Mouse (Mus musculus) midbrain, postnatal 0 days (tissue): ENCODE measurements at regions not wholly inside any gene's neighbourhood (a gene's known extent, or its start where the extent isn't known, plus 50 kb on each side); places are given as distances from the start of the nearest gene placed in this dataset.

ENCODE experiments used
- ATAC-seq: fragments of 200-750 bp; cut with Nextera tagmentation; 2 replicates; pipeline ENCODE4 v1.8.0; 2017; ENCODE audit warnings: moderate number of reproducible peaks, mild to moderate bottlenecking, moderate TSS enrichment, moderate library complexity; ENCODE audit not compliant: low FRiP score
- DNase-seq: peaks from one replicate; pipeline ENCODE4 v3.0.0-alpha.2; 2015; ENCODE audit warnings: low spot score
- H3K27ac ChIP-seq: fragments of 300-500 bp; sonication (generic); 2 replicates; pipeline ENCODE4 v1.5.1; 2014; ENCODE audit warnings: low read depth, mild to moderate bottlenecking, low read length, mixed read lengths
- H3K27me3 ChIP-seq: fragments of 300-500 bp; sonication (generic); 2 replicates; pipeline ENCODE4 v1.6.1; 2014; ENCODE audit warnings: low read length, control low read depth, mixed read lengths; ENCODE audit not compliant: insufficient read depth
- H3K36me3 ChIP-seq: fragments of 300-500 bp; sonication (generic); 2 replicates; pipeline ENCODE4 v1.6.1; 2014; ENCODE audit warnings: low read length, control low read depth, mixed read lengths; ENCODE audit not compliant: insufficient read depth
- H3K4me1 ChIP-seq: fragments of 300-500 bp; sonication (generic); 2 replicates; pipeline ENCODE4 v1.6.1; 2014; ENCODE audit warnings: mild to moderate bottlenecking, control low read depth, antibody characterized with exemption, low read length, mixed read lengths; ENCODE audit not compliant: insufficient read depth
- H3K4me2 ChIP-seq: fragments of 300-500 bp; sonication (generic); 2 replicates; pipeline ENCODE4 v1.6.1; 2014; ENCODE audit warnings: low read depth, mild to moderate bottlenecking, low read length, mixed read lengths; ENCODE audit not compliant: poor library complexity, severe bottlenecking
- H3K4me3 ChIP-seq: fragments of 300-500 bp; sonication (generic); 2 replicates; pipeline ENCODE4 v1.5.1; 2014; ENCODE audit warnings: low read depth, mild to moderate bottlenecking, low read length, moderate library complexity
- H3K9ac ChIP-seq: fragments of 300-500 bp; sonication (generic); replicated peaks from 2 replicates; pipeline ENCODE4 v1.6.1; 2014; ENCODE audit warnings: mild to moderate bottlenecking, low read length, moderate library complexity, mixed read lengths; ENCODE audit not compliant: poor library complexity, severe bottlenecking
- H3K9me3 ChIP-seq: fragments of 300-500 bp; sonication (generic); 2 replicates; pipeline ENCODE4 v1.6.1; 2016; ENCODE audit warnings: low read length, control low read depth
- CTCF ChIP-seq: IDR thresholded peaks from 2 replicates; pipeline ENCODE4 v1.5.1; 2016; ENCODE audit warnings: antibody characterized with exemption, mild to moderate bottlenecking
- WGBS: fragments of 180-500 bp; shearing (Covaris S2); extraction: QIAGEN DNeasy Blood & Tissue Kit; methylation state at CpG from one replicate; pipeline ENCODE4 v1.1.7; 2014; 5-methylcytosine and 5-hydroxymethylcytosine counted together

DNA sequence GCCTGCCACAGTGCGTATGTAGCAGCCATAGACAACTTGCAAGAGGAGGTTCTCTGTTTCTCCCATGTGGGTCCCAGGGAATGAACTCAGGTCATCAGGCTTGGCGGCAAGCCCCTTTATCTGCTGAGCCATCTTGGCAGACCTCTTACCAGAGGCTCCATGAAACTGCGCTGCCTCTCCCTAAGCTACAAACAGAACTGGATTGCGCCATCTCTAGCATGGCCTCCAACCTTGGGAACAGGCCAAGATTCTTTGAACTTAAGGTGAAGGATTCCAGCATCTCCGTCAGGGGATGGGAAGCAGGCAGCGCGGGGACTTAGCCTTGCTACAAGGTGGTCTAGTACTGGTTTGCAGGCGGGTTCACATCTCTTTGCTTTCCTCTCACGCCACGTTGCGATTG, 201.8 kb upstream of the Kazn start:
- H3K36me3 ChIP-seq = no peaks in the 10 kb centered on the region

DNA sequence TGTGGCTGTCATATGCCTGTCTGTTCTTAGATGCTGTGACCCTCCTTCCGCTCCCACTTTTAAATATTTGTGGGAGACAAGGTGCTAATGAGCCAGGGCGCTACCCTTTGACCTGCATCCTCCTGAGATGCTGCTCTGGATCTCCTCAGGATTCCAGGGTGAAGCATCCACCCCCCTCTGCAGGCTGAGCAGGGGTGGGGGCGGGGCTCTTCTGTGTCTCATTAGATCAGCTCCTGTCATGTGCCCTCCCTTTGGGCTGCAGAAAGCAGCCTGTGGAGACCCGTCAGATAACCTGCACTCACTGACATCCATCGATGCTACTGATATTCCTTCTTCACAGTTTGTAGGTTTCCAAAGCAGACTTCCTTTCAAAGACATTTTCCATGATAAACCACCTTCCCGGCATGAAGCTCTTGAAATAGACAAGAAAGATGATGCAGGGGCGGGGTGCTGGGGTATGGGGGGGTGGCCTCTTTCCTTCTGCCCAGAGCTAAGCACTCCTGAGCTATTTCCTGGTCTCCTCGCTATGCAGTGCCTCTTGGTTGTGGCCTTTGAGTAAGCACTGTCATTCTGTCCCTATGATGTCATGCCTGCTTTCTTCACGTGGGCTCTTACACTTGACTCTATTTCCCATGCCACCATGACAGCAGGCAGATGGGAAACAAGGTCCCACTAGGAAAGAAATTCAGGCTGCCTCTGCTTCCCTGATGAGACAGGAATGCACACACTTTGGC, 200.4 kb upstream of the Kazn start:
- no peak for TF ChIP-seq CTCF
- WGBS = 52% methylated on average over 9 of the region's 9 CpGs
- H3K4me3 ChIP-seq = no peak overlapping the region

More for the DNA sequence above, 201.8 kb upstream of the Kazn start:
- Histone ChIP-seq H3K27ac (no peak overlapping the region), H3K4me1 (peaks cover 5% of the 10 kb centered on the region; the same call in 1 of the 2 replicates), H3K9me3 (no peaks in the 10 kb centered on the region), H3K4me2 (no peak overlapping the region), H3K9ac (no peak overlapping the region), H3K4me3 (no peak overlapping the region), H3K27me3 (no peaks in the 10 kb centered on the region)
- DNase-seq (no peak), ATAC-seq (no peak)
- TF ChIP-seq CTCF = no peak
- WGBS = 84% methylated on average over 11 of the region's 11 CpGs

DNA sequence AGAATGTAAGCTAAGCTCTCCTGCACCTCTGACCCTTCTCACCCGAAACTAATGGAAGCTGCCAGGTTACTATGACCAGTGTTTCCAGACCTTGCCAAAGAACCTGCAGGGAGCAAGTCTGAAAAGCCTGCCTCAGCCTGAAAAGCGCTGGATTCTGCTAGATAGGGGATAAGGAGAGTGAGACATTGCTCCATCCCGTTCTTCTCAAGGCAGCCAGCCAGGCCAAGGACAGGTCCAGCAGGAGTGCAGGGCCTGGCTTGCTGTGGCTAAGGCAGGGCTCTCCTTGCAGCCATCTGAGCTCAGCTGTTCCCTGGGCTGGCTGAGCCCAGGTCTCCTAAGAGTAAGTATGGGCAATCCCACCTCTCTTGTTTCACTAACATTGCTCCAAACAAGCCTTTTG, 185.4 kb upstream of the Kazn start:
- Histone ChIP-seq H3K4me1 (peaks cover 3% of the 10 kb centered on the region; the same call in 1 of the 2 replicates), H3K27me3 (no peaks in the 10 kb centered on the region), H3K9ac (no peak overlapping the region), H3K4me3 (no peak overlapping the region), H3K36me3 (no peaks in the 10 kb centered on the region), H3K4me2 (no peak overlapping the region), H3K9me3 (no peaks in the 10 kb centered on the region), H3K27ac (no peak overlapping the region)
- ATAC-seq (no peak), DNase-seq (no peak)
- 77% methylated on average over 3 of the region's 3 CpGs for WGBS
- TF ChIP-seq CTCF = no peak

More for the DNA sequence above, 200.4 kb upstream of the Kazn start:
- H3K27ac ChIP-seq = no peak overlapping the region
- H3K36me3 ChIP-seq = no peaks in the 10 kb centered on the region
- H3K9me3 ChIP-seq = no peaks in the 10 kb centered on the region
- no peak overlapping the region for H3K4me2 ChIP-seq
- no peaks in the 10 kb centered on the region for H3K27me3 ChIP-seq
- ATAC-seq = no peak
- H3K4me1 ChIP-seq = peaks cover 5% of the 10 kb centered on the region; the same call in 1 of the 2 replicates
- DNase-seq = no peak
- H3K9ac ChIP-seq = no peak overlapping the region

DNA sequence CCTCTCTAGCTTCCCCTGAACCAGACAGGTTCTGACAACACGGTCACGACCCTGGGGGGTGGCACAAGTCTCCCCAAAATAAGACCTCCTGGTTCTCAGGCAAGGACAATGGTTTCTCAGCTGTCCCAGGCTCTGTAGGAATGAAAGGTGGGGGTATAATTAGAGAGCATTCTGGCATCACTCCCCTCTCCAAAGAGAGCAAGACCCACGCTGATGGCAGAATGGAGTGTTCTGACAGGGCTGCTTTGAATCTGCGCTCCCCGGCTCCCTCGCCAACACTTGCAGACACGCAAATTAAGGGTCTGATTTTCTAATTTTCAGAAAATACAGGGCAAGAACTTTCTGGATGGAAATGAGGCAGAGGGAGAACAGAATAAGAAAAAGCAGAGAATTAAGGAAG, 181.2 kb upstream of the Kazn start:
- TF ChIP-seq CTCF = no peak
- Histone ChIP-seq H3K36me3 (no peaks in the 10 kb centered on the region), H3K9ac (no peak overlapping the region), H3K4me3 (no peak overlapping the region), H3K27me3 (no peaks in the 10 kb centered on the region), H3K4me1 (no peaks in the 10 kb centered on the region; the same call in 1 of the 2 replicates), H3K9me3 (no peaks in the 10 kb centered on the region), H3K4me2 (no peak overlapping the region), H3K27ac (no peak overlapping the region; the same call in 1 of the 2 replicates)
- ATAC-seq (no peak), DNase-seq (no peak)
- WGBS = 44% methylated on average over 7 of the region's 7 CpGs

DNA sequence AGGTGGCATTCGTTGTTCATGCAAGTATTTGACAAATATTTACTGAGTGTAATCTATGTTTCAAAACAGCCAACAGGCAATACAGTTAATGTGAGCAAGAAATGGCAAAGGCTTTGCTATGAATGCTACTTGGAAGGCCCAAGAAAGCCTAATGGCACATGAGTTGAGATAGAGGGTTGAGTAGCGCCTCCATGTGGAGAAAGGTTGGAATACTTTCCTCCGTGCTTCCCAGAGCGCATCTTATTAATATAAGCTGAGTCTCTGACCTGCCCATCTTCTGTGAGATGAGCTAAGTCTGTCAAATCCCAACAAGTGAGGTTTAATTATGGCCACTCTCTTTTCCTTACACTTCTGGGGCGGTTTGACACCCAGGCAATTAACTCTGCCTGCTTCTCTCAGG, 175.7 kb upstream of the Kazn start:
- H3K36me3 ChIP-seq = no peaks in the 10 kb centered on the region
- H3K4me2 ChIP-seq = no peak overlapping the region
- no peaks in the 10 kb centered on the region for H3K27me3 ChIP-seq
- H3K9me3 ChIP-seq = no peaks in the 10 kb centered on the region
- no peak overlapping the region for H3K9ac ChIP-seq
- H3K4me3 ChIP-seq = no peak overlapping the region
- WGBS = 73% methylated on average over 5 of the region's 5 CpGs
- peak; percentile 56 for DNase-seq
- no peak overlapping the region for H3K27ac ChIP-seq
- peaks cover 7% of the 10 kb centered on the region; the same call in 1 of the 2 replicates for H3K4me1 ChIP-seq
- peak; percentile 62 for TF ChIP-seq CTCF
- ATAC-seq = no peak

DNA sequence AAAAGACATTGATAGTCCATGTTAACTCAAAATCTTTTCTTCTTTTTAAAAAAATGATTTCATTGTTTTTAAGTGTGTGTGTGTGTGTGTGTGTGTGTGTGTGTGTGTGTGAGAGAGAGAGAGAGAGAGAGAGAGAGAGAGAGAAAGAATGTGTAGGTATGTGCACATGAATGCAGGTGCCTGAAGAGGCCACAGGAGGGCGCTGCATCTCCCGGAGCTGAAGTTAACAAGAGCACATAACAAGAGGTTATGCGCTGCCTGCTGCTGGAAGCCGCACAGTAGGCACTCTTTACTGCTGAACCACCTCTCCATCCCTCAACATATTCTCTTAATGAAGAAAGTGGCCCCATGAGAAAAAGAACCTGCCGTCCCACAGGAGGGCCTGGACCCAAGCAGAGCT, 172.6 kb upstream of the Kazn start:
- Histone ChIP-seq H3K27me3 (no peaks in the 10 kb centered on the region), H3K4me3 (no peak overlapping the region), H3K9ac (no peak overlapping the region), H3K4me1 (peaks cover 7% of the 10 kb centered on the region; the same call in 1 of the 2 replicates), H3K27ac (peak overlapping the region; percentile 40; the same call in 1 of the 2 replicates), H3K9me3 (no peaks in the 10 kb centered on the region), H3K36me3 (no peaks in the 10 kb centered on the region), H3K4me2 (no peak overlapping the region)
- DNase-seq (no peak), ATAC-seq (no peak)
- 96% methylated on average over 5 of the region's 5 CpGs for WGBS
- peak; percentile 57 for TF ChIP-seq CTCF
